Mouse (Mus musculus) heart, embryonic 15.5 days (tissue): ENCODE data around the gene Gm5134. TPM values are rescaled to one million over a fixed set of nuclear protein-coding genes. Genes with fewer than 3 reads are reported as not detected.

Experiments
- ATAC-seq: fragments of 200-750 bp; cut with Nextera tagmentation; replicated peaks from 2 replicates; pipeline ENCODE4 v1.8.0; 2017; ENCODE audit warnings: low read depth, moderate TSS enrichment; ENCODE audit not compliant: insufficient number of reproducible peaks, insufficient read depth, low FRiP score
- H3K27ac ChIP-seq: fragments of 300-500 bp; sonication (generic); 2 replicates; pipeline ENCODE4 v1.5.1; 2015; ENCODE audit warnings: mild to moderate bottlenecking, inconsistent platforms
- H3K27me3 ChIP-seq: fragments of 300-500 bp; sonication (generic); 2 replicates; pipeline ENCODE4 v1.6.1; 2015; ENCODE audit warnings: inconsistent platforms
- H3K36me3 ChIP-seq: fragments of 300-500 bp; sonication (generic); 2 replicates; pipeline ENCODE4 v1.6.1; 2015; ENCODE audit warnings: mild to moderate bottlenecking, inconsistent platforms
- H3K4me1 ChIP-seq: fragments of 300-500 bp; sonication (generic); replicated peaks from 2 replicates; pipeline ENCODE4 v1.6.1; 2015; ENCODE audit warnings: inconsistent platforms
- H3K4me2 ChIP-seq: fragments of 300-500 bp; sonication (generic); 2 replicates; pipeline ENCODE4 v1.6.1; 2015; ENCODE audit warnings: inconsistent platforms, mild to moderate bottlenecking, moderate library complexity
- H3K4me3 ChIP-seq: fragments of 300-500 bp; sonication (generic); 2 replicates; pipeline ENCODE4 v1.5.1; 2015; ENCODE audit warnings: mild to moderate bottlenecking, inconsistent platforms
- H3K9ac ChIP-seq: fragments of 300-500 bp; sonication (generic); 2 replicates; pipeline ENCODE4 v1.6.1; 2015; ENCODE audit warnings: mild to moderate bottlenecking, inconsistent platforms
- H3K9me3 ChIP-seq: fragments of 300-500 bp; sonication (generic); replicated peaks from 2 replicates; pipeline ENCODE4 v1.6.1; 2016; ENCODE audit warnings: inconsistent platforms
- WGBS: fragments of 180-500 bp; shearing (Covaris S2); methylation state at CpG from one replicate; pipeline ENCODE4 v1.1.7; 2015; ENCODE audit warnings: mixed read lengths; 5-methylcytosine and 5-hydroxymethylcytosine counted together
- microRNA-seq: library from miRNA; unstranded; fragments of <30 nt; microRNA quantifications from one replicate; pipeline ENCODE4, GENCODE M21; 2016
- polyA plus RNA-seq: library from polyadenylated mRNA; unstranded; fragments of >200 nt; fragmentation: Nextera tagmentation; extraction: Ambion mirVana; gene quantifications from 2 replicates; pipeline ENCODE4 v1.2.1, GENCODE M21; 2015

Gene Gm5134
- polyA plus RNA-seq, 1 experiment from 2014 or later: 0.05 TPM

DNA sequence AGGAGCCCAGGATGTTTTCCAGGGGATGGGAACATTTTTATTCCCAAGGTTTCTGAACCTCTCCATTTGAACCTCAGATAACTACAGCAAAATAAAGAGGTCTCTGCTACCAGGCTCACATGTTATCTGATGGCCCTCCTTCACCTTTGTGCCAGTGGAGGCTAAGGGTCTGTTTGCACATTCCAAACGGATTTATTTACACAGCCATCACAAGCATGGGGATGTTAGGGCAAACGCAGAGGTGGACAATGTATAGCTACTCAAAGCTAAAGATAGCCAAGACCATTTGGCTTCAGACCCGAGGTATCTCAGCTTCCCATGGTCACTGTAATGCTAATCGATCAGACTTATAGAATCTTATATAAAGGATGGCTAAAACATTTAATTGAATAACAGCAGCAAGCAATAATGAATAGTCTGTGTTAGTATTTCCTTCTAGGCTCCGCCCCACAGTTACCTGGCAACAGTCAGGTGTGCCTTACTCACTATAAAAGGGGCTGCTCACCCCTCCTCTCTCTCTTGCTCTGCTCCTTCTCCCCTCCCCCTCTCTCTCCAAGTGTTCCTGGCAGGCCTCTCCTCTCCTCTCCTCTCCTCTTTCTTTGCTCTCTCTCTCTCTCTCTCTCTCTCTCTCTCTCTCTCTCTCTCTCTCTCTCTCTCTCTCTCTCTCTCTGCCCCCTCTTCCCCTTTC, 93.0 kb downstream of the Gm5134 start:
- Histone ChIP-seq H3K4me2 (no peak overlapping the region), H3K4me3 (no peak overlapping the region), H3K9me3 (no peaks in the 10 kb centered on the region), H3K27ac (no peak overlapping the region), H3K4me1 (peaks cover 6% of the 10 kb centered on the region), H3K9ac (no peak overlapping the region), H3K27me3 (no peaks in the 10 kb centered on the region), H3K36me3 (peaks cover 6% of the 10 kb centered on the region; the same call in 1 of the 2 replicates)
- ATAC-seq: no peak
- 33% methylated on average over 5 of the region's 5 CpGs for WGBS

DNA sequence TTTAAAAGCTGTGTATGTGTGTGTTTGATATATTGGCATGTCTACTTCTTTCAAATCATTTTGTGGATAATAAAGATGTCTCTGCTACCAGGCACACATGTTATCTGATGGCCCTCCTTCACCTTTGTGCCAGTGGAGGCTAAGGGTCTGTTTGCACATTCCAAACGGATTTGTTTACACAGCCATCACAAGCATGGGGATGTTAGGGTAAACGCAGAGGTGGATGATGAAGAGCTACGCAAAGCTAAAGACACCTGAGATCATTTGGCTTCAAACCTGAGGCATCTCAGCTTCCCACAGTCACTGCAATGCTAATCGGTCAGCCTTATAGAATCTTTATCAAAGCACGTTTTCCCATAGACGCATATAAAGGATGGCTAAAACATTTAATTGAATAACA, 94.7 kb downstream of the Gm5134 start:
- H3K4me2 ChIP-seq: no peak overlapping the region
- no peaks in the 10 kb centered on the region for H3K9me3 ChIP-seq
- no peak overlapping the region for H3K4me3 ChIP-seq
- 46% methylated on average over 6 of the region's 6 CpGs for WGBS
- H3K27me3 ChIP-seq: no peaks in the 10 kb centered on the region
- H3K4me1 ChIP-seq: peaks cover 6% of the 10 kb centered on the region
- no peak overlapping the region for H3K27ac ChIP-seq
- no peak for ATAC-seq
- no peak overlapping the region for H3K9ac ChIP-seq
- H3K36me3 ChIP-seq: no peaks in the 10 kb centered on the region

- ATAC-seq: no peak
- no peaks in the 10 kb centered on the region for H3K36me3 ChIP-seq
- no peaks in the 10 kb centered on the region for H3K9me3 ChIP-seq
- no peak overlapping the region for H3K9ac ChIP-seq
- no peak overlapping the region for H3K4me2 ChIP-seq
- peaks cover 3% of the 10 kb centered on the region for H3K4me1 ChIP-seq
- no peak overlapping the region for H3K4me3 ChIP-seq
- 73% methylated on average over 11 of the region's 11 CpGs for WGBS
- no peaks in the 10 kb centered on the region for H3K27me3 ChIP-seq
- no peak overlapping the region for H3K27ac ChIP-seq
These were observed 97.5 kb downstream of the Gm5134 start for GRCm38 (mm10) chr10:76051860-76052259.

Small RNA genes within 50 kb of the gene (microRNA-seq; reads per million reads assigned to microRNA genes)
- gene Mir6409: not detected

Other genes with a start within 250 kb of the Gm5134 start
- 25.2 and 26.7 TPM in 2 replicates for gene Cabin1, start 190.2 kb upstream of the Gm5134 start, polyA plus RNA-seq
- 40.0 and 40.9 TPM in 2 replicates for gene Ddt, start 181.1 kb upstream of the Gm5134 start, polyA plus RNA-seq
- gene Gm20441, start 173.6 kb upstream of the Gm5134 start, polyA plus RNA-seq: not detected in 2 replicates
- 4.4 and 8.3 TPM in 2 replicates for gene Gstt3, start 173.1 kb upstream of the Gm5134 start, polyA plus RNA-seq
- 7.4 and 14.1 TPM in 2 replicates for gene Gstt1, start 155.9 kb upstream of the Gm5134 start, polyA plus RNA-seq
- not detected in 2 replicates for gene Gstt4, start 132.0 kb upstream of the Gm5134 start, polyA plus RNA-seq
- gene Gstt2, start 117.1 kb upstream of the Gm5134 start, polyA plus RNA-seq: 10.4 and 16.3 TPM in 2 replicates
- 1,758 and 1,798 TPM in 2 replicates for gene Mif, start 94.3 kb upstream of the Gm5134 start, polyA plus RNA-seq
- 1.4 and 1.9 TPM in 2 replicates for gene Derl3, start 61.1 kb upstream of the Gm5134 start, polyA plus RNA-seq
- 93.7 and 118 TPM in 2 replicates for gene Smarcb1, start 32.9 kb upstream of the Gm5134 start, polyA plus RNA-seq
- 530 and 565 TPM in 2 replicates for gene Chchd10, start 21.4 kb upstream of the Gm5134 start, polyA plus RNA-seq
- gene Mmp11, start 18.0 kb upstream of the Gm5134 start, polyA plus RNA-seq: 25.6 and 38.1 TPM in 2 replicates
- 0.68 and 0.71 TPM in 2 replicates for gene Gm867, start 13.8 kb upstream of the Gm5134 start, polyA plus RNA-seq
- 0.32 and 0.35 TPM in 2 replicates for gene Vpreb3, start 11.5 kb upstream of the Gm5134 start, polyA plus RNA-seq
- gene Zfp280b, start 78.1 kb downstream of the Gm5134 start, polyA plus RNA-seq: 10.1 and 14.0 TPM in 2 replicates
- not detected in 2 replicates for gene Slc5a4b, start 156.4 kb downstream of the Gm5134 start, polyA plus RNA-seq
- not detected in 2 replicates for gene Slc5a4a, start 192.9 kb downstream of the Gm5134 start, polyA plus RNA-seq